ENCODE assay signal across 23 mouse cellular contexts in genomic region chr5:103676289-103676881, GRCm38 (mm10). TPM values are rescaled to one million over a fixed set of nuclear protein-coding genes. Genes with fewer than 3 reads are reported as not detected.
"Had no signal": no experiment of that assay in that cellular context is flagged by ENCODE, and none has a peak within 500 bp of the region (broad histone marks: within the 10 kb centered on the region; RNA-seq: fewer than 3 reads in every experiment).

No protein-coding gene starts in this region.

- H3K27me3 ChIP-seq: midbrain, embryonic 13.5 days; neural tube, embryonic 13.5 days; neural tube, embryonic 15.5 days; stomach, embryonic 15.5 days had no signal

- H3K36me3 ChIP-seq: liver, embryonic 12.5 days; midbrain, embryonic 13.5 days; neural tube, embryonic 13.5 days; neural tube, embryonic 15.5 days; stomach, embryonic 15.5 days had no signal

- H3K4me3 ChIP-seq: liver, embryonic 12.5 days; megakaryocyte, embryonic 14.5 days; midbrain, embryonic 13.5 days; myocyte; neural tube, embryonic 13.5 days; neural tube, embryonic 15.5 days; stomach, embryonic 15.5 days had no signal

- DNase-seq: lung, adult 18-20 months; lung, embryonic 14.5 days; lung, postnatal 10 days; lung, postnatal 4 days; retina, postnatal 1 day; right cerebral cortex, adult 18-20 months; right cerebral cortex, postnatal 25 days; right cerebral cortex, postnatal 4 days; thymus, adult 2 months; thymus, postnatal 25 days had no signal

- H3K4me2 ChIP-seq: liver, embryonic 12.5 days; lung, embryonic 14.5 days; midbrain, embryonic 11.5 days; midbrain, embryonic 13.5 days; neural tube, embryonic 13.5 days; neural tube, embryonic 15.5 days; stomach, embryonic 15.5 days had no signal

- H3K4me1 ChIP-seq: liver, embryonic 12.5 days; midbrain, embryonic 13.5 days; neural tube, embryonic 13.5 days; neural tube, embryonic 15.5 days; stomach, embryonic 15.5 days had no signal

- ATAC-seq: liver, embryonic 12.5 days; midbrain, embryonic 13.5 days; midbrain, embryonic 16.5 days had no signal

- H3K9me3 ChIP-seq: liver, embryonic 12.5 days; megakaryocyte, embryonic 14.5 days; midbrain, embryonic 13.5 days; neural tube, embryonic 13.5 days; neural tube, embryonic 15.5 days; stomach, embryonic 15.5 days had no signal

- H3K9ac ChIP-seq: liver, embryonic 12.5 days; liver, embryonic 14.5 days; lung, embryonic 14.5 days; midbrain, embryonic 13.5 days; neural tube, embryonic 13.5 days; neural tube, embryonic 15.5 days; stomach, embryonic 15.5 days had no signal

- H3K27ac ChIP-seq: liver, embryonic 12.5 days; liver, embryonic 14.5 days; midbrain, embryonic 13.5 days; neural tube, embryonic 13.5 days; neural tube, embryonic 15.5 days; stomach, embryonic 15.5 days had no signal

RNA-seq across cellular contexts. Expression of gene 1700016H13Rik, which starts 20.6 kb away (rescaled TPM):
- polyA plus RNA-seq: liver, embryonic 12.5 days; liver, embryonic 14.5 days; liver, embryonic 16.5 days; myocyte; neural tube, embryonic 13.5 days; spleen, adult 2 months had no signal

RNA-seq across cellular contexts. Expression of gene Slc10a6, which starts 47.2 kb away (rescaled TPM):
- polyA plus RNA-seq: liver, embryonic 12.5 days; liver, embryonic 14.5 days; liver, embryonic 16.5 days; neural tube, embryonic 11.5 days had no signal
